Mouse (Mus musculus): ENCODE results near the gene Cep19.

The Cep19 gene

DNA sequence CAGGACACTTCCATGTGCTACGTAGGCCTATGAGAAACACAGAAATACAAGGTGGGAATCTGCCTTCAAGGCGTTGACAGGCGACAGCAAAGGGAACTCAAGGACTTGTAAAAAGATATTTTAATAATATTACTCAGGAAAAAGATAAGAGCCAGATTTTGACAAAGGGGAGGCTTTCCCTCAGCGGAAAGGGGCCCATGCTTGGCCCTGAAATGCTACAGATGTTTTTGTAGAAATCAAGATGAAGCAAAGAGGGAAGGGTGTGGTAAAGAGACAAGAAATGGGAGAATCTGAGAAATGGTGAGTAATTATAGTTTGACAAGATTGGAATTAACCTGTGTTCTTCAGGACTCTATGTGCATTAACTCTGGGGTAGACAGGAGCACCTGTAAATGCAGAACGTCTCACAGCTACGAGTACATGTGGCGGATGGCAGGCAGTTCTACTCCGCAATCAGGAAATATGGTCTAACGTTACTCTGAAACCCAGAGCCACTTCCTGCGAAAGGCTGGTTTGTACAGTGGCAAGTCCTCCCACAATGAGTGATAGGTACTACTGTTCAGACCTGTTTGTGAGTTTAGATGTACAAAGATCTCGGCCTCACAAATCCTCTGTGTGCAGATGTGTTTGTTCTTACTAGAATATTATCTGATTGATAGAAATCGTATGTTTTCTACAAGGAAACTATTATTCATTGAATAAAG is 7.9 kb downstream of the Cep19 start:
- DNase-seq (ENCODE audit: low spot score in 2 of 2), result no peak

DNA sequence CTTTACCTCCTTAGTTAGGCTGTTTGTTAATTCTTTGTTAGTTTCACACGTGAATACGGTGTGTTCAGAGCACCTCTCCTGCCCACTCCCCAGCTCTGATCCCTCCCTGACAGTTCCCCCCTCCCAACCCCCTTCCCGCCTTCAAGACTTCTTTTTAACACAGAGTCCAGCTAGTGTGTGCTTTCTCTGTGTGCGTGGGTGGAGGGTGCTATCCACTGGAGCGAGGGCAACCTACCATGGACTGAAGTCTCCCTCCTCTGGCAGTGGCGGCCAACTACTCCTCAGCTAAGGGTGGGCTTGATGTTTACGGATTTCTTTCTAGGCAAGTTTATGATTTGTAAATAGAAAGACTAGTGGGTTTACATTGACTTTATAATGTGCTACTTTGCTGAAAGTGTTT is 8.6 kb downstream of the Cep19 start:
- no peak for DNase-seq (ENCODE audit: low spot score in 2 of 2)

DNA sequence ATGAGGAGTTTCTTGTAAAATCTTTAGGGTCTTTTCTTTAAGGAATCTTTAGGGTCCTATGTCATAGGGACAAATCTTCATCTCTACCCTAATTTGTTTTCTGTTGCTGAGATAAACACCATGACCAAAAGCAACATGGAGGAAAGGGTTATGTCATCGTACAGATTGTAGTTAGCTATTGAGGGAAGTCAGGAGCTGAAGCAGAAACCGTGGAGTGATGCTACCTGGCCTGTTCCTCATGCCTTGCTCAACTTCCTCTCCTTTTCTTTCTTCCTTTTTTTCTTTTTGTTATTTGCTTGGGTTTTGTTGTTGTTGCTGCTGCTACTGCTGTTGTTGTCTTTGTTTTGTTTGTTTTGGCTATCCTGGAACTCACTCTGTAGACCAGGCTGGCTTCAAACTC is 9.0 kb downstream of the Cep19 start:
- no peak for DNase-seq (ENCODE audit: low spot score in 2 of 2)

DNA sequence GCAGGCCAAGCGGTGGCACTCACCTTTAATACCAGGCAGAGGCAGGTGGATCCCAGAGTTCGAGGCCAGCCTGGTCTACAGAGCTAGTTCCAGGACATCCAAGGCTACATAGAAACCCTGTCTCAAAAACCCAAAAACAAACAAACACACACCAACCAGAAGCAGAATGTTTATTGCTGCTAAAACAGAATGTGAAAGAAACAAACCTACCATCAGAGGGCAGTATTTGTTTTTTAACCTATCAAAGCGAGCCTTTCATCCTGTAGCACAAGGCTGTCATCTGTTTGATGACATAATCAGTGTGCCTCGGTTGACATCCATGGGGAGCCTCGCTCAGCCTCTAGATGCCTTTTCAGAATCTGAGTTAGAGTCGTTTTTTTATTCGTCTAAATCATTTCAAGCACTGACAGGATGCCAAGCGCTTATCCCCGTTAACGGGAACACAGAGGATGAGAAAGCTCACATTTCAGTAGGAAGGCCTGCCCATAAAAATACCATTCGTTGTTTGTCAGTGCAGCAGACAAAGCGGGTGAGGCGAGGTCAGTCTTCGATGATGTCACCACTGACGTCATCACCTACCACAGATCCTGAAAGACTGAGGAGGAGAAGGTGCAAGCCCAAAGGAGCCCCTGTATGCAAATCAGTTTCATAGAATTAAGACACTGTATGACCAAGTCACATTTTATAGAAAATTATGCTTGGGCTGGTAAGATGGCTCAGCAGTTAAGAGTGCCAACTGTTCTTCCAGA is 11.5 kb downstream of the Cep19 start:
- no peak for DNase-seq (ENCODE audit: low spot score in 2 of 2)

DNA sequence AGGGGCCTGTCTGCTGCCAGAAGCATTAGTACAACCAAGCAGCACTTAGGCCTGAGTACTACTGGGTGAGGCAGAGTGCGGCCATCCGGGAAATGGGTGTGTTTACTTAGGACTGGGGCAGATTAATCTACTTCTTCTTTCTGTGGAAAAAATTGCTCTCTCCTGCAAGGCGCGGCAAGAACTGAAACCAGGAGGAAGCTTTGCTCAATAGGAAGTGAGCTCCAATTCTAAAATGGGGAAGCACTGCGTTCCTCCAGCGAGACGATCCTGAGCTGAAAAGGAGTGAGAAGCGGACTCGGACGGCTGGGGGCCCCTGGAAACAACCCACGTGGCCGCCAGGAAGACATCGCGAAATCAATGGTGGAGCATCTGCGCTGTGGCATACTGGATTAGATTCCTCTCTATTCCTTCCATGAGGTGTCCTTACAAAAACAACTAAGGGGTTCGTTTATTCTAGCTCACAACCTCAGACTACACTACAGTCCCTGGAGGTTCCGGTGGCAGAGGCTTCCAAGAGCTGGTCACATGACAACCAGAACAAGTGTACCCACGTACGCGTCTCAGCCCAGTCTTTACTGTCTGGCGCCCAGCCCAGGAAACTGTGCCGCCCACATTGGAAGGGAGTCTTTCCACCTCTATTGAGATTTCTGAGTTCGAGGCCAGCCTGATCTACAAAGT is 14.1 kb downstream of the Cep19 start:
- DNase-seq (ENCODE audit: low spot score in 2 of 2), result peak; percentile 34 to 42

DNA sequence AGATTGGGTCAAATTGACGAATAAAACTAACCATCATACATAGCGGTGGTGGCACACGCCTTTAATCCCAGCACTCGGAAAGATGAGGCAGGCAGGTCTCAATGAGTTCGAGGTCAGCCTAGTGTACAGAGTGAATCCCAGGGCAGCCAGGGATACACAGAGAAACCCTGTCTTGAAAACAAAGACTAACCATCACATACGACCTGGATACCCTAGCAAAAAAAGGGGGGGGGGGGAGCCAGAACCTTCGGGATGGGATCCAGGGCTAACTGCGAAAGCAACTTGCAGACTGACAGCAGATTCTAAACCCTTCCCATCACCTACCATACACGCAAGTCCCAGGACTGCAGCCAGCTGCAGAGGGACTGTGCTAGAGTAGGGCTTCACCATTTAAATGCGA is 14.8 kb downstream of the Cep19 start:
- no peak for DNase-seq (ENCODE audit: low spot score in 2 of 2)

DNA sequence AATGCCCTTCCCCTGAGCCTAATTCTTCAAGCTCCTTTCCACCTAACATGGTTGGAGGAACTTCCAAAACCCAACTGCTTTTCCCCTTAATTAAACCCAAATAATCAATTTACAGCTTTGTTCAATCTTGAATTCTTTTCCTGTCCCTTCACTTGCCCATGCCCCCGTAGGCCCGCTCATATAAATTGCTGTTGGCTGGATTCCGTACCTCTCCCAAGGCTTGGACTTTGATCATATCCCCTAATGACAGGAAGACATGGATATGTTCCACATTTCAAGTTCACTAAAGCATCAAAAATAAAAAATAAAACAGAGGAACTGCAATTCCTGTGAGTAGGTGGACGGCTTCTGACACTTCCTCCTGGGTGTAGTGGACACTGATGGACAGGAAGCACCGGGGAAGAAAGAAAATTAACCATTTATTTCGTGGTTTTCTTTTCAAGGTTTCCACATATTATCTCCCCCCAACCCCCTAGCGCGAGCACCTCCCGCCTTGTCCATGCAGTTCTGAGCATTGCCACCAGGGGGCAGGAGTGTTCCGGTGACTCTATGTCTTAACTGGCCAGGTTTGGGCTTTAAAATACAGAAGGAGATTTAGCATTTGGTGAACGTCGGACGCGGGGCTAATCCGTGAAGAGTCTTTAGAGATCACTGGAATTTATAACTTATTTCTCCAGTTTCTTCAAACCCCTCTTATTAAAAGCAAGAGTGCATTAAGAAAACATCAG is 15.5 kb downstream of the Cep19 start:
- peak; percentile 80 to 88 for DNase-seq (ENCODE audit: low spot score in 2 of 2)

DNA sequence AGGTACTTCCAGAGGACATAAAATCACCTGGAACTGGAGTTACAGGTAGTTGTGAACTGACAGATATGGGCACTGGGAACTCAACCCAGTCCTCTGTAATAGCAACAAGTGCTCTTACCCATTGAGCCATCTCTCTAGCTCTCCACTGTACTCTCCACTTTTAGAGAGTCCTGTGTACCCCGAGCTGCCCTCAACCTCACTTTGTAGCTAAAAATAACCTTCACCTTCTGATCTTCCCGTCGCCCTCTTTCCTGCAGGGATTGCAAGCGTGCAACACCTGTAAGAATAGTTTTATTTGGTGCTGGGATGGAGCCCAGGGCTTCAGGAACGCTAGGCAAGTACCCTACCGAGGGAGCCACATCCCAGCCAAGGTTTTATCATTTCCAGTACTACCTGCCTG is 16.2 kb downstream of the Cep19 start:
- DNase-seq (ENCODE audit: low spot score in 2 of 2), result no peak

DNA sequence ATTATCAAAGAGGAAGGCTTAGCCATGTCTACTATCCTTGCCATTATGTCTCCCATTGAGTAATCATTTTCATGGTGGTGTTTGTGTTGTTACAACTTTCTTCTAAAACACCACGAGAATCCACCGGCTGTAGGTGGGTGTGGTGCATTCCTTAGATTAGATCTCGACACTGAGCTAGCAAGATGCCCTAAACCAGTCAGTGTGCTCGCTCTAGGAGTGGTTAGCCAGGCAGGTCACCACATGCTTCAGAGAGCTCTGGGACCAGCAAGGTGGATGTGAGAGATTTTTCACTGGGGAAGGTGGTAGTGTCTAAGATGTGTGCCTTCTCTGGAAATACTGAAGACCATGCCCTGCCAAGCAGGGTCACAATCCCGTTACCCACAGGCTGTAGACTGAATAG is 16.6 kb downstream of the Cep19 start:
- no peak for DNase-seq (ENCODE audit: low spot score in 2 of 2)

DNA sequence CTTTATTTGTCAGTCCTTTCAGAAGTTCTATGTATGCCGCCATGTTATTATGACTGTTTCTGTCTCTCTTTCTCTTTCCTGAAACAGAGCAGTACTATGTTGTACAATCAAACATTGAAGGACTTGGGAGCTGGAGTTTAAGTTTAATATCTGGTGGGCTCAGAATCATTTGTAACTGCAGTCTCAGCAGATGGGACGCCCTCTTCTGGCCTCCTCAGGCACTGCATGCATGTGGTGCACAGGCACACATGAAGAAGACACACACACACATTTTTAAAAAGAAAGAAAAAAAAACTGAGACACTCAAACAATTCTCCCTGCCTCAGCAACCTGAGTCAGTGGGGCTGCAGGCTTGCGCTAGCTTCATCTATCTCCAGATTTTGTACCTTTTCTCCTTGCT is 20.9 kb downstream of the Cep19 start:
- no peak for DNase-seq (ENCODE audit: low spot score in 2 of 2)

DNA sequence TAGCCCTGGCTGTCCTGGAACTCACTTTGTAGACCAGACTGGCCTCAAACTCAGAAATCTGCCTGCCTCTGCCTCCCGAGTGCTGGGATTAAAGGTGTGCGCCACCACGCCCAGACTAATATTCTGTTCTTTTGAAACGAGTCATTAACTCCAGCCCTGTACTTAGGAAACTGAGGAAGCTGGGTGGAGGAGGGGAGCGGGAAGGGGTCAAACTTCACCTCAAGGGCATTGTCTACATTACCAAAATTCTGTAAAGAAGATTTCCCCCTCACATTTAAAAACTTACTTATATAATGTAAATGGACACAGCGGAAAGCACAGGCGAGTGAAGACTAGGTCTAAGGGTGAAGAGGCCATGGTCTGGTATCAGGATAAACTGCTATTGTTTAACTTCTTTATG is 24.4 kb downstream of the Cep19 start:
- no peak for DNase-seq (ENCODE audit: low spot score in 2 of 2)

DNA sequence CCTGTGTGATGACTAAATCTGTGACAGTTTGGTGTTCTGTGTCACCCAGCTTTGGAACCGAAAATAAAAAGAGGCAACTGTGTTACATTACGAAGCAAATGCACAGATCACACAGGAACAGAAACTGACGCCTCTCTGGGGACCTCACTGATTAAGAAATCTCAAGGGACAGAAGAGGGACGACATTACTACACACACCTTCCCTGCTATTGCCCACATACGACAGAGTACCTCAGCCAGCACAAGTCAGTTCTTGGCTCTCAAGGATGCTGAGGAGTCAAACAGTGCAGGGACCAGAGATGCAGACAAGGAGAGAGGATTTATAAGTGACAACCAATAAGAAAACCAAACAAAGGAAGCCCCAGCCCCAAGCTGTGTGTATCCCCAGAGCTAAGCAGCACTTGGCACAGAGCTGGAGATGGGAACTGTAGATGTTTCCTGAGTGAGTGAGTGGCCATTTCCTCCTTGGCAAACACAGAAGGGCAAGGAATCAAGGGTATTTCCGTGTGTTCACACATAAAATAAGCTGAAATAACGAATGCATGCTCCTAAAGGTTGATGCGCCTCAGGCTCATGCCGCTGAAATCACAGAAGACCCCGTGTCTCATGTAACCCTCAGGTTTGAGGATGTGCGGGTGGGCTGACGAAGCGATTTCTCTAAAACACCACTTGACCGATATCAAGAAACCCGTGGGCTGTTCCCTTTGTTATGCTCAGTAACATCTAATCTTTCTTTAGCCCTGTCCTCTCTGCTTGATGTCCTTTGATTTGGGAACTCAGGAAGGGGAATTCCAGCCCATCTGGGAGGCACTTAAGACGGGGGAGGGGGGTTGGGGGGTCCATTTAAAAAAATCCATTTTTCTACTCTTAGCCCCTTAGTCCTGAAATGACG is 25.1 kb downstream of the Cep19 start:
- peak in 1 of 2 experiments; percentile 53 for DNase-seq (ENCODE audit: low spot score in 2 of 2)

DNA sequence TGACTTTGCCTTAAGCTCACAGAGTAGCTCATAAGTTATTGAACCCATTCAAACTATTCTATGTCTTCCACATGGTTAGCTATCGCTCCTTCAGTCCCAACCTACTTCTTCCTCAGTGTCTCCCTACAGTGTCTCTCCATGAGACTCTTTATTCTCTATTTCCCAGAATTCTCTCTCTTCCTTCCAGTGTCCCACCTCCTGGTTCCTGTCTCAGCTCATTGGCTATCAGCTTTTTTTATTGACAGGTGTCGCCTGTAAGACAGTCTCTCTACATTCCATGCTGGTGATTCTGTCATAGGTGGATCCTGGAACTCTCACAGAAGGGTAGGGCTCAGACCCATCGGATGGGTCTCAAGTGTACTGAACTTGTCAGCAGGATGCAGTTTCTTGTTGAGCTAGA is 25.8 kb downstream of the Cep19 start:
- no peak for DNase-seq (ENCODE audit: low spot score in 2 of 2)

DNA sequence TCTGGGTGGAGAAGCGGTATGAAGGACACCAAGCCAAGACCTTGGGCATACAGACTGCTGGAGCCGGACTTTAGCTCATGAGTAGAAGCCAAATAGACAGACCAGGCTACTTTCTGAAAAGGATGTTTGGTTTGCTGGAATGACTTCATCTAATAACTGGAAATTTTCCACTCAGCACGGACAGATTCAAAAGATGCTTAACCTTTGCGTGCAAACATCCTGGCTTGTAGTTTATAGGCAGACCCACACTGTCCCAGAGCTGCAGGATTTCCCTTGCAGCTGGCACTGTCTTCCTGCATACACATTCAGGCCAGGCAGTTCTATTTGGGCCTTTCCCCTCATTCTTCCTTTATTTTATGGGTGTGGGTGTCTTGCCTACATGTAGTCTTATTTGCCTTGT is 27.4 kb downstream of the Cep19 start:
- DNase-seq (ENCODE audit: low spot score in 2 of 2), result no peak

DNA sequence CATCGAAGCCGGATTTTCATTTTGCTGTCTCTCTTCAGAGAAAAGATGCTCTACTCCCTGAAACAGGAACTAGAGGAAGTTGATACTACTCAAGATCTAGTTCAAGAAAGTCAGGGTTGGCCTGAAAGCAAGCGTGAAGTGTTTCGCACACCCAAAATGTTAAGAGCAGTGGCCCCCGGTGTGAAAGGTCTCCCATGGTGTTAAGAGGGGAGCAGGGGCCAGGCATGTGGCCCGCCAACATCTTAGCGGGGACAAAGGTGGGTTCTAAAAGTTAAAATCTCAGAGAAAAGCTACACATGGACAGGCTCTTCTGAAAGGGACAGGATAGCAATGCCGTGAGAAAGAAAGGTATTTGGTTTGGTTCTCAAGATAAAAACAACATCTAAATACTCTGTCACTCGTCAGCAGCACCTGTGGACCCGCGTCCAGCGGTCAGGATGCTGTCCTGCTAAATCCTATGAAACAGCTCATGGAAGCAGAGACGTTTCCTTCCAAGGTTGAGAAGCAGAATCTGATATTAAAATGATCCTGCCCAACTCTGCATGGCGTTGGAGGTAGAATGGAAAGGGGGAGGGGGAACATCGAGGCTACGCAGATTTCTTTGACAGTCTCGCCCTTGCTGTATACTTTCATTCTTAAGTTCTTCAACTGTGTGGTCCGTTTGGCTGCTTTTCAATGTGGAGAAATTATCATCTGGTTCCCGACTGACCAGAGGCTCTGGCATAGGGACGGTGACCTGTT is 30.0 kb downstream of the Cep19 start:
- DNase-seq (ENCODE audit: low spot score in 2 of 2), result no peak

DNA sequence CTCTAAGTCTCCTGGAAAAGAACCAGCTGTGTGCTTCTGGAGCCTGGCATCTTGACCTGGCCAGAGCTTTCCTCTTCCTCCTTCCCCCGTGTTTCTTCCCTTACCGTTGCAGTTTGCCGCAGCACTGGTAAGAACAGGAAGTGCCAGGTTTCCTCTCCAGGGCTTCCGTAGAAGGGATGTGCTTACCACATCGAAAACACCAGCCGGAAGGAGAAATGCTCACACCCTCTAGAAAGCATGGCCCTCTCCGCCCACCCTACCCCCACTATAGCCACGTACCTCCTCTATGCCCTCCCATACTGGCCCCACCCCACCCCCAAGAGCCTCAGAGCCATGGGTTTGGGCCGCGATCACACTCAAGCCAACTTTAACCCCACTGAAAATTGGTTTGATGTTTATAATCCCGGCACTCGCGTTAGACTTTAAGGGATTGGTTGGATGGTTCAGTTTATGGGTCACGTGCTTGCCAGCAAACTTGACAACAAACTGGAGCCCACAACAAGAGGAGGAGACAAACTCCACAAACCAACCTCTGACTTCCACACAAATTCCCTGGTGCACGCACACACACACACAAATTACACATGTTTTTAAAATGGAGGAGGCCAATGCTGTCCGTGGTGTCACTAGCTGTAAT is 30.7 kb downstream of the Cep19 start:
- DNase-seq (ENCODE audit: low spot score in 2 of 2), result peak in 1 of 2 experiments; percentile 46

DNA sequence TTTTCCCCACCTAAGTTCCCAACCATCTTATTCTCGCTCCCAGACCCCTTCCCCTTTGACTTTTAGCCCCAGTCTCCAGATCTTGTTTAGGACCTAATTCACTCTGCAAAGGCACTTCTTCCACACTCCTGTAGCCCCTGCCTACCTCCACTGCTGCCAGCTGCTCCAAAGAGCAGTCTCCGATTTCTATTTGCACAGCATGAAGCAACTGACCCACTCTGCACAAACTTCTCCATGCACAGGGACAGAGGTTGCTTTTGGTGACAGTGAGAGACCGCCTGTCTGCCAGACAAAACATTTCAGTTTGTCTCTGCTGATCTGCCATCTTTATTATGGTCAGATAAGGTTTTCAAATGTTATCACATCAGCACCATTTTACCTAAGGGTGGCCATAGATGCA is 33.5 kb downstream of the Cep19 start:
- DNase-seq (ENCODE audit: low spot score in 2 of 2), result no peak

DNA sequence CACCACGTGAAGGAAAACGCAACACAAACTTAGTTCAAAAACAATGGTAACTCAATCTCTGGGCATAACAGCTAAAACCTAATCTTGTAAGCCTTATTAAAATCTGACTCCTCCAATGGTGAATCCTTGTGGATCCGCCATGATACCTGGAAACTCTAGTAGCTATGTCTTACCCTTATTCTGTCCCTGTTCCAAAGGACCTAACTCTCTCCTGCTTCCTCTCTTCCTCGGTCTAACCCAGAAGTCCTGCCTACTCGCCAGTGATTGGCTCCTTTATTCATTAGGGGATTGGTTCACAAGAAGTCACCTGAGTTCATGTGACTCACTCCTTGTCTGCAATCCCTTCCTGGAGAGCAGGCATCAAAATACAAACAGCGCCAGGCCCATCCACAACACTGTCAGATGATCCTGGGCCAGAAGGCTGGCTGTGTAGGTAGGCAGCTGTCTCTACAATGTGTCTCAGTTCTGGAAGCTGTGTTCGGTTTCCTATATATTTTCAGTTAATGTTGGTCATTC is 36.3 kb downstream of the Cep19 start:
- DNase-seq (ENCODE audit: low spot score in 2 of 2), result no peak

DNA sequence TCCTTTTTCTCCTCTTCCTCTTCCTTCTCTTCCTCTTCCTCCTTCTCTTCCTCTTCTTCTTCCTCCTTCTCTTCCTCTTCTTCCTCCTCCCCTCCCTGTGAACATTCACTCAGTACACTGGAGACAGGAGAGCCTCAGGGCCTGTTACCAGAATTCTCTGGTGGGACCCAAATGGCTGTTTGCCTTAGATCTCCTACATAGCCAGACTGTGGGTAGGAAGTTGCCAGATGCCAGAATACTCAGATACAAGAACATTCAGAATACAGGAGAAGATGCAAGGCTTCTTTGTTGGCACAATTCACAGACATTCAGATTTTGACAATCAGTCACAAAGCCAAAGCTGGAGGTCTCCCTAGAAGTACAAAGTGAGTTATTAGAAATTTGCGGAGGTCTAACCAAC is 39.4 kb downstream of the Cep19 start:
- no peak for DNase-seq (ENCODE audit: low spot score in 2 of 2)

DNA sequence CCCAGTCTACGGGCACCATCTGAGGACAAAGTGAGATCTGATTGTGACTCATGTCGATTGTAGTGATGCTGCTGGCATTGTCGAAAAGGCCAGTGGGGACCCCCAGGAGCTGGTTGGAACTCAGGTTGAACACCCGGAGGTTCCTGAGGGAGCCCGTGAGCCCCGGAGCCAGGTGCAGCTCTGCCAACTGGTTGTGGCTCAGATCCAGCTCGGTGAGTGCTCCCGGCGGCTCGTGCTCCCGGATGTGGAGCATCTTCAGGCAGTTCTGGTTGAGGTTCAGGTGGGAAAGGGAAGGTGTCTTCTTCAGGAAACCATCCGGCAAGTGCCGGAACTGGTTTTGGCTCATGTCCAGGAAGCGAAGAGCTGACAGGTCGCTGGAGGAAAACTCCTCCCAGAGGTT is 44.2 kb downstream of the Cep19 start:
- DNase-seq (ENCODE audit: low spot score in 2 of 2), result no peak

Data from spleen, postnatal 14 days (tissue).